Mouse (Mus musculus): ENCODE measurements around the gene Vmn1r90.
"Not testable (repeated sequence)": the region's sequence is repeated elsewhere in the genome, so short reads cannot be mapped to it uniquely, and the experiment has no call there.

Vmn1r90 gene

DNA sequence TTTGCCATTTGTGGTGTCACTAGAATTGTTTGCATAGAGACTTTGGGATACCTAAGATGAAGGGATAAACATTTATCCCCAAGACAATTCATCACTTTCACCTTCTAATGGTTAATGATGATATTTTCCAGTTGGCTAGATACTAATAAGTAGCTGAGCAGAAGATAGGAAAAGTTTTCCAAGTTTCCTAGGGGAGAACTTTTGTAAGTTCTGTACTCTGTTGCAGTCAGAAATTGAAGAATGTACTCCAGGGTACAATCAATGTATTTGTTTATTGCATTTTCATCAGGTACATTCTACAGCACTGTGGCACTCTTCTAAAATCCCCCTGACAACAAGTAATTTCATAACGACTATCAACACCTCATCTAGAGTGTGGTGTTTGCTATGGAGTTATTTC lies at the start of gene Vmn1r90:
Gene Vmn1r90 (minus strand): TSS at position 101 of the 400 bp plus-strand sequence.
- DNase-seq (ENCODE audit: low spot score in 2 of 2): no peak

DNA sequence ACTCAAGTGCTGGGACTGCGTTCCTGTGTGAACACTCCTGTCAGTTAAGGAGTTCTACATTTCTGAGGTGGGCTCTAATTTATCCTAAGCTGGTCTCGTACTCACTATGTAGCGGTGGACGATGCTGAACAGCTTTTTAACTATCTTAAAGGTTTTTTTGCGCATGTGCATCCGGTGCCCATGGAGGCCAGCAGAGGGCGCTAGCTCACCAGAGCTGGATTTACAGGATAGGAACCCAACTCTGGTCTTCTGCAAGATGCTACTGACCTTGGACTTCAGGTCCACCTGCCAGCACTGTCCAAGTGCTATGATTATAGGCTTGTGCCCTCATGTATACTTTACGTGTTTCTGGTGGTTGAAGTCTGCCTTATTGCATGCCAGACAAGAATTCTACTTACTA lies 29.7 kb upstream of the Vmn1r90 start:
- DNase-seq (ENCODE audit: low spot score in 2 of 2): not testable (repeated sequence)

- DNase-seq (ENCODE audit: low spot score in 2 of 2): no peak
These were observed 11.0 kb downstream of the Vmn1r90 start for GRCm38 (mm10) chr7:14552284-14552683.

GRCm38 (mm10) chr7:14525280-14525679 lies 38.0 kb downstream of the Vmn1r90 start:
- no peak for DNase-seq (ENCODE audit: low spot score in 2 of 2)

- DNase-seq (ENCODE audit: low spot score in 2 of 2): no peak
These were observed 40.7 kb downstream of the Vmn1r90 start for GRCm38 (mm10) chr7:14522636-14523035.

DNA sequence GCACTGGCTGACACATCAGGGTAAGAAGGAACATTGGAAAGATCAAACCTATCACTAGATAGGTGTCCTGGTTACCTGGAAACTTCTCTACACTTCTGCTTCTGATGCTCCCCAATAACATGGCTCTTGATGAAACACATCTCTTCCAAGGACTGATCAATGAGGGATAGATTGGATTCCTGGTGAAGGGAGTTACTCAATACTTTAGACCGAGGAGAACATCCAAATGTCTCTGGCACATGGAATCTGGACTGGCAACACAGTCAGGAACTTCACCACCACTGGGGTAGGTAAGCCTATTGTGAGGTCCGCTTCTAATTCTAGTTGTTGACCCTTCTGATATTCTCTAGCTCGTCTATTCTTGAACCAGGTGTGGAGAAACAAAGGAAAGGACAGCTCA lies 45.0 kb downstream of the Vmn1r90 start:
- DNase-seq (ENCODE audit: low spot score in 2 of 2): no peak

Measured in urinary bladder, postnatal 36 days (tissue).